Mouse (Mus musculus) liver, adult 2 months (tissue): Measurements from ENCODE around the gene Pin1rt1. TPM values are rescaled to one million over a fixed set of nuclear protein-coding genes. Genes with fewer than 3 reads are reported as not detected.
A peak's percentile ranks its signal among the peaks of the same experiment; 100 is the strongest.

ENCODE experiments used
- DNase-seq: peaks from one replicate; pipeline ENCODE4 v3.0.0-alpha.2; 2011; ENCODE audit warnings: low read depth, low spot score; ENCODE audit errors: extremely low read depth
- H3K27ac ChIP-seq: fragments of 200-500 bp; replicated peaks from 2 replicates; pipeline ENCODE4 v1.5.1; 2012; ENCODE audit warnings: low read depth, mild to moderate bottlenecking, control low read depth, inconsistent platforms, low read length; ENCODE audit not compliant: insufficient read depth
- H3K27me3 ChIP-seq: fragments of 200-500 bp; 2 replicates; pipeline ENCODE4 v1.6.1; 2012; ENCODE audit warnings: mild to moderate bottlenecking, moderate library complexity, low read length, inconsistent platforms; ENCODE audit not compliant: control insufficient read depth, insufficient read depth
- H3K36me3 ChIP-seq: fragments of 200-500 bp; 2 replicates; pipeline ENCODE4 v1.6.1; 2012; ENCODE audit warnings: low read length, inconsistent platforms; ENCODE audit not compliant: control insufficient read depth, insufficient read depth
- H3K4me1 ChIP-seq: fragments of 200-500 bp; 2 replicates; pipeline ENCODE4 v1.6.1; 2011; ENCODE audit warnings: low read length; ENCODE audit not compliant: control insufficient read depth, insufficient read depth
- H3K4me3 ChIP-seq: fragments of 200-500 bp; 2 replicates; pipeline ENCODE4 v1.5.1; 2011; ENCODE audit warnings: low read depth, mild to moderate bottlenecking, control low read depth, low read length, moderate library complexity; ENCODE audit not compliant: insufficient read depth
- H3K79me2 ChIP-seq: fragments of 200-500 bp; 2 replicates; pipeline ENCODE4 v1.6.1; 2012; ENCODE audit warnings: inconsistent platforms, mild to moderate bottlenecking, low read length, moderate library complexity; ENCODE audit not compliant: control insufficient read depth, insufficient read depth
- H3K9ac ChIP-seq: fragments of 200-500 bp; 2 replicates; pipeline ENCODE4 v1.6.1; 2012; ENCODE audit warnings: low read depth, mild to moderate bottlenecking, control low read depth, inconsistent platforms, low read length
- CTCF ChIP-seq: fragments of 200-500 bp; IDR thresholded peaks from 2 replicates; pipeline ENCODE4 v1.5.1; 2011; ENCODE audit warnings: low read depth, low read length, control low read depth
- POLR2A ChIP-seq: fragments of 200-500 bp; IDR thresholded peaks from 2 replicates; pipeline ENCODE4 v1.6.1; 2011; ENCODE audit warnings: low read length, control low read depth; ENCODE audit not compliant: insufficient read depth; ENCODE audit errors: extremely low read depth
- WGBS: fragments of 180-500 bp; shearing (Covaris S2); methylation state at CpG from one replicate; pipeline ENCODE4 v1.1.7; 2018; 5-methylcytosine and 5-hydroxymethylcytosine counted together
- polyA plus RNA-seq: library from polyadenylated mRNA; depleted of rRNA; stranded (reverse); fragments of >200 nt; gene quantifications from 2 replicates; pipeline ENCODE4 v1.2.3, GENCODE M21; 2012; rRNA removed
- total RNA-seq: library from RNA; depleted of rRNA; stranded (reverse); fragments of >200 nt; gene quantifications from 2 replicates; pipeline ENCODE4 v1.2.3, GENCODE M21; 2014; rRNA removed

The Pin1rt1 gene
- total and polyA plus RNA-seq, 2 experiments, result not detected

DNA sequence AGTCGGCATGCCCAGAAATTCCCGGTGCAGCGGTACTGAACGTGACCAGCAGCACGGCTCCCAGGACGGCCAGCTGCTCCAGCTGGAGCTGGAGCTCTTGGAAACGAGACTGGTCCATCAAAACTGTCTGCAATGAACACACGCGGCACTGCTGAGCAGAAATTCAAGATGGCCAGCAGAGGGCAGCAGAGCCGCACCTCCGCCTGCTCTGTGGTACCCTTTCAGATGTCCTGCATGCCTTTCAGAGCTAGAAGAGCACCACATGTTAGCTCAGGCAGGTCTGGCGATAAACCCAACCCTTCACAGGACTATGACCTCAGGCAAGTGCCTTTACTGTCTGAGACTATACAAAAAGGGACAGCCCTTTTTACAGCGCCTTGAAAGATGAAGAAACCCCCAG is 30.8 kb downstream of the Pin1rt1 start:
- H3K9ac ChIP-seq, result peak overlapping the region; percentile 22; the same call in 1 of the 2 replicates
- 0 out of 2 replicates have a peak overlapping the region, but pooled peaks have one; percentile 4 for H3K4me3 ChIP-seq
- no peak for TF ChIP-seq POLR2A
- peak; percentile 98 for TF ChIP-seq CTCF
- DNase-seq, result peak; percentile 78
- H3K36me3 ChIP-seq, result no peaks in the 10 kb centered on the region
- no peak overlapping the region for H3K27ac ChIP-seq
- no peaks in the 10 kb centered on the region for H3K79me2 ChIP-seq
- WGBS, result 5% methylated on average over 13 of the region's 13 CpGs
- H3K27me3 ChIP-seq, result no peaks in the 10 kb centered on the region
- peaks cover 17% of the 10 kb centered on the region for H3K4me1 ChIP-seq

DNA sequence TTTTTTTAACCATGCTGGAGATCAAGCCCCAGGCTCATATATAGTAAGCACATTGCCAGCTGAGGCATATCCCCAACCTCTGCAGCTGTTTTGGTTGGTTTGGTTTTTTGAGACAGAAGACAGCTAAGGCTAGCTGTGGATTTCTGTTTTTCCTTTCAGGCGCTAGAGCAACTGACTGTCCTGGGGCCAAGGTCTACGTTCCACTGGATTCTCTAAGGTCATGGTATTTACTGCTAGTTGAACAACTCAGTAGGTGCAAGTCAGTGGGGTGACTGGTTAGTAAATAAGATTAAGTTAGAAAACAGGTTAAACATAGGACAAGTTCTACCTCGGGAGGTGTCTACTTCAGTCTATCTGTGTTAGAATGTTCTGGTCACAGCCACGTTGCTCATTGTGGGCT is 31.4 kb downstream of the Pin1rt1 start:
- H3K79me2 ChIP-seq, result no peaks in the 10 kb centered on the region
- peak; percentile 72 for DNase-seq
- 29% methylated on average over 4 of the region's 4 CpGs for whole genome bisulfite sequencing

GRCm38 (mm10) chr2:104677326-104677725 is 38.9 kb downstream of the Pin1rt1 start:
- Histone ChIP-seq H3K4me3 (no peak overlapping the region), H3K27me3 (no peaks in the 10 kb centered on the region), H3K36me3 (no peaks in the 10 kb centered on the region), H3K79me2 (no peaks in the 10 kb centered on the region), H3K4me1 (no peaks in the 10 kb centered on the region), H3K27ac (no peak overlapping the region), H3K9ac (no peak overlapping the region)
- no peak for DNase-seq
- no peak for TF ChIP-seq POLR2A
- TF ChIP-seq CTCF, result no peak
- 91% methylated on average over 3 of the region's 3 CpGs for WGBS

More for the DNA sequence above, 31.4 kb downstream of the Pin1rt1 start:
- Histone ChIP-seq H3K4me1 (peaks cover 17% of the 10 kb centered on the region), H3K27ac (no peak overlapping the region), H3K36me3 (no peaks in the 10 kb centered on the region), H3K9ac (no peak overlapping the region), H3K27me3 (no peaks in the 10 kb centered on the region), H3K4me3 (no peak overlapping the region)
- TF ChIP-seq CTCF (no peak), POLR2A (no peak)

GRCm38 (mm10) chr2:104671724-104672123 is 44.5 kb downstream of the Pin1rt1 start:
- TF ChIP-seq POLR2A (no peak), CTCF (no peak)
- H3K27me3 ChIP-seq, result no peaks in the 10 kb centered on the region
- no peak overlapping the region for H3K27ac ChIP-seq
- H3K4me3 ChIP-seq, result no peak overlapping the region
- H3K4me1 ChIP-seq, result no peaks in the 10 kb centered on the region
- H3K9ac ChIP-seq, result no peak overlapping the region
- DNase-seq, result no peak
- H3K79me2 ChIP-seq, result no peaks in the 10 kb centered on the region
- no peaks in the 10 kb centered on the region for H3K36me3 ChIP-seq

DNA sequence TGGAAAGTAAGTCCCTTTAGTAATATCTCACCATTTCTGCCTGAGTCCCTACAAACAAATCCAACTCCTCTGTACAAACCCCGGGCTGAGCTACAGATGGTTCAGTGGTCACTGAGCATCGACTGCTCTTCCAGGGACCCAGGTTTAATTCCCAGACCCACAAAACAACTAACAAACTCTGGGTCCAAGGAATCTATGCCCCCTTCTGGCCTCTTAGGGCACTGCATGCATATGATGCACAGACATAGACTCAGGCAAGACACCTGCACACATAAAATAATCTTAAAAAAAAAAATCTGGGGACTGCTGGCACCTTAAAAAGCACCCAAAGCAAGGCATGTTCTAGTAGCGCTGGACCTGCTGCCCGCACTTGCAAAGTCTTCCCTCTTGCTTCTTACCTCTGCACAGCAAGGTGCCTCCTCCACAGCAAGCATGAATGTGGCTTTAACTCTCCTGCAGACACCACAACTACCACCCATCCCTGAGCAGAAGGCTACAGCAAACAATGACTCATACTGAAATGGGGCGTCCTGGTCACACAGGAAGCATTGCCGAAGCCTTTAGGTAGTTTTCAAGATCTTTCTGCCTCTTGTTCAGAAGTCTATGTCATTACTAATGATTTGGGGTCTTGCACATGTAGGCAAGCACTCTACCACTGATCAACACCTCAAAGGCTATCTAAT is 46.9 kb downstream of the Pin1rt1 start:
- Histone ChIP-seq H3K27me3 (no peaks in the 10 kb centered on the region), H3K36me3 (peaks cover 5% of the 10 kb centered on the region; the same call in 1 of the 2 replicates), H3K4me1 (peaks cover 5% of the 10 kb centered on the region), H3K79me2 (no peaks in the 10 kb centered on the region), H3K9ac (no peak overlapping the region), H3K27ac (no peak overlapping the region), H3K4me3 (no peak overlapping the region)
- DNase-seq, result no peak
- no peak for TF ChIP-seq CTCF
- TF ChIP-seq POLR2A, result no peak
- WGBS, result 87% methylated on average over 6 of the region's 6 CpGs

Other genes with a start within 250 kb of the Pin1rt1 start
- 41.0 and 52.2 TPM in 2 replicates for gene Hipk3, start 221.9 kb downstream of the Pin1rt1 start, total RNA-seq
- 14.9 and 17.9 TPM in 2 replicates for gene Hipk3, start 221.9 kb downstream of the Pin1rt1 start, polyA plus RNA-seq
- gene Cstf3, start 125.9 kb downstream of the Pin1rt1 start, total RNA-seq, result 10.5 and 11.8 TPM in 2 replicates
- gene Cstf3, start 125.9 kb downstream of the Pin1rt1 start, polyA plus RNA-seq, result 5.1 and 5.2 TPM in 2 replicates
- 4.1 and 5.3 TPM in 2 replicates for gene Tcp11l1, start 4.2 kb downstream of the Pin1rt1 start, total RNA-seq
- 3.1 and 3.5 TPM in 2 replicates for gene Tcp11l1, start 4.2 kb downstream of the Pin1rt1 start, polyA plus RNA-seq
- 50.9 and 53.5 TPM in 2 replicates for gene Depdc7, start 26.5 kb upstream of the Pin1rt1 start, total RNA-seq
- 26.4 and 30.0 TPM in 2 replicates for gene Depdc7, start 26.5 kb upstream of the Pin1rt1 start, polyA plus RNA-seq
- 6.0 and 7.3 TPM in 2 replicates for gene Qser1, start 100.4 kb upstream of the Pin1rt1 start, total RNA-seq
- 2.0 and 2.2 TPM in 2 replicates for gene Qser1, start 100.4 kb upstream of the Pin1rt1 start, polyA plus RNA-seq
- gene Prrg4, start 133.5 kb upstream of the Pin1rt1 start, total RNA-seq, result 0.37 and 0.60 TPM in 2 replicates
- 0.05 TPM in 1 of 2 replicates, not detected in the other for gene Prrg4, start 133.5 kb upstream of the Pin1rt1 start, polyA plus RNA-seq
- 3.1 and 4.9 TPM in 2 replicates for gene Ccdc73, start 151.4 kb upstream of the Pin1rt1 start, total RNA-seq
- 0.56 TPM in 1 of 2 replicates, not detected in the other for gene Ccdc73, start 151.4 kb upstream of the Pin1rt1 start, polyA plus RNA-seq